Mouse (Mus musculus): ENCODE data around the gene Atp2a1.

- no peak for TF ChIP-seq CTCF (conservative IDR thresholded peaks at IDR 0.05; ENCODE audit: insufficient read depth, insufficient read length, low read depth, low read length)
- no peak for TF ChIP-seq POLR2A (IDR thresholded peaks at IDR 0.05; ENCODE audit: low read depth, low read length)
These were observed 46.3 kb downstream of the Atp2a1 start for GRCm38 (mm10) chr7:126416615-126417014.

All from kidney, adult 2 months (tissue).